Mouse (Mus musculus): ENCODE results near the gene Irf2.

Irf2 gene

DNA sequence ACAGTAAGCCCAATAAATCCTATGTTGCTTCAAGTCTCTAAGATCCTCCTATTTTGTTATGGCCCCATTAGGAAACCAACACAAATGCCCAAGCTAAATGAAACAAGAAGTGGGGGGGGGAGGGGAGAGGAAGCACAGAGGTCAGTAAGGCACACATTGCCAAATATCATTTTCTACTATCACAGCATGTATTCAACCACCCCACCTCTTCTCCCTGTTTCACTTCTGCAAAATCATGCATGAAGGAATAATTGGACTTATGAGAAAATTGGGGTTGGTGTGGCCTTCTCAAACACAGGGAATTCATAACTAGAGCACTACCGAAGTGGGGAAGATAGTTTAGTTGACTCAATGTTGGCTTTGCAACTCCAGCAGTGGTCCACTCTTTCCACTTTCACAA, 146.7 kb downstream of the Irf2 start:
- DNase-seq: no peak

GRCm38 (mm10) chr8:46887396-46887795, 147.9 kb downstream of the Irf2 start:
- DNase-seq: peak; percentile 28 to 39

GRCm38 (mm10) chr8:46888575-46888974, 149.0 kb downstream of the Irf2 start:
- peak; percentile 55 to 73 for DNase-seq

- DNase-seq: peak in 1 of 2 experiments; percentile 36
Observed at GRCm38 (mm10) chr8:46890241-46890640, 150.7 kb downstream of the Irf2 start.

GRCm38 (mm10) chr8:46892511-46893273, 153.2 kb downstream of the Irf2 start:
- peak; percentile 71 to 87 for DNase-seq

GRCm38 (mm10) chr8:46894385-46894784, 154.9 kb downstream of the Irf2 start:
- no peak for DNase-seq

DNA sequence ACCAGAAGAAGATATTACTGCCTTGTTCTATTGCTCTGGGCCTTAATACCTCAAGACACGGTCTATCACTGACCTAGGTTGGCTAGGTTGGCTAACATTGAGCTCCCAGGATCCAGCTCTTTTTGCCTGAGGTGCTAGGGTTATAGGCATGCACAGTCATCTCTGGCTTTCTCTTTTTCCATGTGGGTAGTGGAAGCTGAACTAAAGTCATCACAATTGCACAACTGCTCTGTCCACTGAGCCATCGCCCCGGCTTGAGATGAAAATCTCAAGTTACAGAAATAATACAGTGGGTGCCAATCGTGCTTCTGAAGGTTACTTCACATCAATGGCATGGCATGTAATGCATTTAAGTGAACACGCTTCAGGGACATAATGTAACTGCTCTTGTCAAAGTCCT, 156.5 kb downstream of the Irf2 start:
- no peak for DNase-seq

- no peak for DNase-seq
Observed at GRCm38 (mm10) chr8:46896704-46897103, 157.2 kb downstream of the Irf2 start.

All from lung, postnatal 4 days (tissue).